Comparison of ENCODE assay signal across 24 mouse cellular contexts in the genomic region with DNA sequence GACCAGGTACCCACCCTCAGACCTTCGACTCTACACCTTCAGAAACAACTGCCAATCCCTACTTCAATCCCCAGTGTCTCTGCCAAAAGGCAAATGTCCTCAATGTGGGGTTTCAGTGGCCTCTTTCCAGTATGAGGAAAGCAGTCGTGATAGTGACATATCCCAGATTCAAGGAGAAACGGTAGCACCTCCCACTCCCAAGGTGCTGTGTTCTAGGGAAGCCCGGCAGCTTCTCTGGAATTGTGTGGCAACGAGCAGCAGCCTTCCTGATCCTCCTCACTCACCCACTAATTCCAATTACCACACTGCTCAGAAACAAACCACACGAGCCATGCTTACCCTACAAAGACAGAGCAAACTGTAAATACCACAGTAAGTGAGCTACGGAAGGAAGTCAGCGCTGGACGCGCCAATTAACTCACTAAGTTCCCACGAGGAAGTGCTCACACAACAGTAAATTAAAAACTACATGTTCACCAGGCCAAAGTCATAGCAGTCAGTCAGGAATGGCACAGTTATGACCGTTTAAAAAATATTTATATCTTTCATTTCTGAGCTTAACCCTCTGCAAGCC.
A peak's percentile ranks its signal among the peaks of the same experiment; 100 is the strongest.
DNase-seq lines count a peak whose midpoint lies in the region; ATAC-seq and TF ChIP-seq lines count a peak whose summit lies in the region.
"Had no signal": no experiment of that assay in that cellular context is flagged by ENCODE, and none has a peak within 500 bp of the region (broad histone marks: within the 10 kb centered on the region; RNA-seq: fewer than 3 reads in every experiment).

No protein-coding gene starts in this region.

- H3K9me3 ChIP-seq in kidney, postnatal 0 days (replicated peaks; ENCODE audit: low read length) = no peaks in the 10 kb centered on the region
- H3K9me3 ChIP-seq in limb, embryonic 10.5 days (replicated peaks) = no peaks in the 10 kb centered on the region
- H3K9me3 ChIP-seq in hindbrain, embryonic 12.5 days (replicated peaks) = no peaks in the 10 kb centered on the region
- H3K9me3 ChIP-seq: forebrain, embryonic 12.5 days; liver, embryonic 13.5 days had no signal

- no peak overlapping the region for H3K9ac ChIP-seq in kidney, postnatal 0 days (ENCODE audit: low read depth, low read length)
- no peak overlapping the region for H3K9ac ChIP-seq in hindbrain, embryonic 12.5 days
- H3K9ac ChIP-seq: forebrain, embryonic 12.5 days; hindbrain, embryonic 14.5 days; liver, embryonic 13.5 days; lung, embryonic 14.5 days had no signal

- H3K4me1 ChIP-seq in kidney, postnatal 0 days (replicated peaks; ENCODE audit: insufficient read depth, low read length) = no peaks in the 10 kb centered on the region
- peaks cover 16% of the 10 kb centered on the region for H3K4me1 ChIP-seq in limb, embryonic 10.5 days
- H3K4me1 ChIP-seq in hindbrain, embryonic 12.5 days = no peaks in the 10 kb centered on the region
- H3K4me1 ChIP-seq: forebrain, embryonic 12.5 days had no signal

- H3K27ac ChIP-seq in kidney, postnatal 0 days = no peak overlapping the region
- H3K27ac ChIP-seq in limb, embryonic 10.5 days = peak overlapping the region; percentile 56; the same call in 1 of the 2 replicates
- H3K27ac ChIP-seq in hindbrain, embryonic 12.5 days = no peak overlapping the region
- H3K27ac ChIP-seq: forebrain, embryonic 12.5 days; hindbrain, embryonic 14.5 days; liver, embryonic 13.5 days had no signal

- 52% methylated on average over 12 of the region's 12 CpGs for WGBS in kidney, postnatal 0 days
- WGBS in limb, embryonic 10.5 days = 81% methylated on average over 12 of the region's 12 CpGs
- WGBS in hindbrain, embryonic 12.5 days = 84% methylated on average over 12 of the region's 12 CpGs

- H3K36me3 ChIP-seq in kidney, postnatal 0 days (ENCODE audit: insufficient read depth, low read length) = peaks cover 43% of the 10 kb centered on the region
- peaks cover 83% of the 10 kb centered on the region for H3K36me3 ChIP-seq in limb, embryonic 10.5 days
- H3K36me3 ChIP-seq in hindbrain, embryonic 12.5 days = peaks cover 44% of the 10 kb centered on the region

- DNase-seq in kidney, postnatal 0 days (ENCODE audit: low spot score) = peak; percentile 29
- no peak for DNase-seq in kidney, adult 9 months
- DNase-seq in lung, postnatal 10 days = peak; percentile 41
- DNase-seq in lung, postnatal 25 days (ENCODE audit: low spot score) = no peak
- DNase-seq in limb, embryonic 10.5 days (ENCODE audit: low spot score) = no peak
- no peak for DNase-seq in yolk sac, embryonic 10.5 days (ENCODE audit: low spot score)
- DNase-seq: adrenal gland, postnatal 14 days; cerebellum, adult 9-11 months; gastrocnemius, postnatal 14 days; kidney, adult 18-20 months; kidney, postnatal 14 days; liver, embryonic 13.5 days; lung, embryonic 14.5 days; midbrain, embryonic 14.5 days; retina, postnatal 1 day; right cerebral cortex, postnatal 4 days; thymus, postnatal 25 days had no signal

- H3K4me2 ChIP-seq in kidney, postnatal 0 days (ENCODE audit: low read length) = no peak overlapping the region
- no peak overlapping the region for H3K4me2 ChIP-seq in hindbrain, embryonic 12.5 days (replicated peaks)
- H3K4me2 ChIP-seq: forebrain, embryonic 12.5 days; hindbrain, embryonic 14.5 days; liver, embryonic 13.5 days; lung, embryonic 14.5 days had no signal

- no peak overlapping the region for H3K4me3 ChIP-seq in kidney, postnatal 0 days (replicated peaks; ENCODE audit: low read depth, low read length)
- no peak overlapping the region for H3K4me3 ChIP-seq in limb, embryonic 10.5 days
- no peak overlapping the region for H3K4me3 ChIP-seq in hindbrain, embryonic 12.5 days
- H3K4me3 ChIP-seq: erythroblast, embryonic 14.5 days; forebrain, embryonic 12.5 days; liver, embryonic 13.5 days had no signal

- no peak for TF ChIP-seq CTCF in kidney, postnatal 0 days (IDR thresholded peaks at IDR 0.05; ENCODE audit: low read depth)

- no peaks in the 10 kb centered on the region for H3K27me3 ChIP-seq in kidney, postnatal 0 days (ENCODE audit: insufficient read depth, low read length)
- no peaks in the 10 kb centered on the region for H3K27me3 ChIP-seq in limb, embryonic 10.5 days (ENCODE audit: low read depth, poor library complexity, severe bottlenecking)
- no peaks in the 10 kb centered on the region for H3K27me3 ChIP-seq in hindbrain, embryonic 12.5 days
- H3K27me3 ChIP-seq: forebrain, embryonic 12.5 days; liver, embryonic 13.5 days had no signal

- no peak for ATAC-seq in kidney, postnatal 0 days (replicated peaks; ENCODE audit: low FRiP score, low read depth)
- peak; percentile 39 for ATAC-seq in common myeloid progenitor, adult 5-6 weeks (replicated peaks; ENCODE audit: low read depth, poor library complexity, severe bottlenecking)
- ATAC-seq in hindbrain, embryonic 12.5 days (ENCODE audit: low FRiP score) = no peak
- ATAC-seq: CD4-positive, CD25-positive, alpha-beta regulatory T cell, adult 4 months; inflammation-experienced regulatory T-cells, adult 6 months had no signal

Comparison
In these comparisons a context has a peak if more than half of its experiments do, and no peak if none do; other contexts are left out.
1. DNase-seq: peak in kidney, postnatal 0 days (single experiment) and lung, postnatal 10 days (single experiment); none in kidney, adult 9 months (single experiment), lung, postnatal 25 days (single experiment), limb, embryonic 10.5 days (single experiment) and yolk sac, embryonic 10.5 days (single experiment).